Mouse (Mus musculus) hindbrain, embryonic 14.5 days (tissue): Measurements from ENCODE around the gene Apol8. TPM values are rescaled to one million over a fixed set of nuclear protein-coding genes. Genes with fewer than 3 reads are reported as not detected.

Source experiments
- ATAC-seq: fragments of 200-750 bp; cut with Nextera tagmentation; 2 replicates; pipeline ENCODE4 v1.8.0; 2017; ENCODE audit warnings: moderate number of reproducible peaks, mild to moderate bottlenecking, moderate TSS enrichment, moderate library complexity; ENCODE audit not compliant: low FRiP score
- DNase-seq: peaks from one replicate; pipeline ENCODE4 v3.0.0-alpha.2; 2015; ENCODE audit warnings: low spot score
- H3K27ac ChIP-seq: fragments of 300-500 bp; sonication (generic); 2 replicates; pipeline ENCODE4 v1.5.1; 2014; ENCODE audit warnings: mild to moderate bottlenecking, moderate library complexity
- H3K27me3 ChIP-seq: fragments of 300-500 bp; sonication (generic); 2 replicates; pipeline ENCODE4 v1.6.1; 2014; ENCODE audit warnings: mild to moderate bottlenecking, low read length, mixed read lengths; ENCODE audit not compliant: control insufficient read depth, insufficient read depth
- H3K36me3 ChIP-seq: fragments of 300-500 bp; sonication (generic); replicated peaks from 2 replicates; pipeline ENCODE4 v1.6.1; 2014; ENCODE audit not compliant: control insufficient read depth, insufficient read depth
- H3K4me1 ChIP-seq: fragments of 300-500 bp; sonication (generic); replicated peaks from 2 replicates; pipeline ENCODE4 v1.6.1; 2014; ENCODE audit warnings: antibody characterized with exemption, low read length, mixed read lengths; ENCODE audit not compliant: control insufficient read depth, insufficient read depth
- H3K4me2 ChIP-seq: fragments of 300-500 bp; sonication (generic); replicated peaks from 2 replicates; pipeline ENCODE4 v1.6.1; 2014; ENCODE audit warnings: mild to moderate bottlenecking, moderate library complexity
- H3K4me3 ChIP-seq: fragments of 300-500 bp; sonication (generic); replicated peaks from 2 replicates; pipeline ENCODE4 v1.5.1; 2014; ENCODE audit warnings: mild to moderate bottlenecking, low read length
- H3K9ac ChIP-seq: fragments of 300-500 bp; sonication (generic); 2 replicates; pipeline ENCODE4 v1.6.1; 2014
- H3K9me3 ChIP-seq: fragments of 300-500 bp; sonication (generic); 2 replicates; pipeline ENCODE4 v1.6.1; 2016; ENCODE audit warnings: low read length; ENCODE audit not compliant: control insufficient read depth
- WGBS: fragments of 180-500 bp; shearing (Covaris S2); extraction: QIAGEN DNeasy Blood & Tissue Kit; methylation state at CpG from one replicate; pipeline ENCODE4 v1.1.7; 2014; 5-methylcytosine and 5-hydroxymethylcytosine counted together
- polyA plus RNA-seq: library from polyadenylated mRNA; unstranded; fragments of >200 nt; fragmentation: Nextera tagmentation; extraction: Ambion mirVana; gene quantifications from 2 replicates; pipeline ENCODE4 v1.2.1, GENCODE M21; 2014

Apol8 gene
- polyA plus RNA-seq, result not detected in 2 replicates

- peaks cover 17% of the 10 kb centered on the region for H3K36me3 ChIP-seq
- 12% methylated on average over 9 of the region's 9 CpGs for WGBS
- no peaks in the 10 kb centered on the region for H3K4me1 ChIP-seq
- H3K4me2 ChIP-seq, result no peak within 1 kb of the TSS
- no peak for ATAC-seq
- no peaks in the 10 kb centered on the region for H3K27me3 ChIP-seq
- peak; percentile 66 for DNase-seq
- H3K9me3 ChIP-seq, result no peaks in the 10 kb centered on the region
- no peak within 1 kb of the TSS for H3K4me3 ChIP-seq
- no peak within 1 kb of the TSS for H3K9ac ChIP-seq
- H3K27ac ChIP-seq, result no peak within 1 kb of the TSS
Measured at GRCm38 (mm10) chr15:77756848-77757247, at the start of gene Apol8. Apol8 (minus strand) TSS chr15:77757003.

- Histone ChIP-seq H3K4me1 (peaks cover 6% of the 10 kb centered on the region), H3K36me3 (peaks cover 29% of the 10 kb centered on the region), H3K9ac (no peak overlapping the region), H3K4me2 (no peak overlapping the region), H3K9me3 (no peaks in the 10 kb centered on the region), H3K27ac (no peak overlapping the region), H3K27me3 (no peaks in the 10 kb centered on the region), H3K4me3 (no peak overlapping the region)
- 86% methylated on average over 4 of the region's 4 CpGs for WGBS
- ATAC-seq (no peak), DNase-seq (no peak)
Measured at GRCm38 (mm10) chr15:77805657-77806056, 48.9 kb upstream of the Apol8 start.

GRCm38 (mm10) chr15:77804949-77805348, 48.1 kb upstream of the Apol8 start:
- WGBS, result 90% methylated on average over 9 of the region's 9 CpGs
- no peak overlapping the region for H3K9ac ChIP-seq
- no peak for ATAC-seq
- H3K27me3 ChIP-seq, result no peaks in the 10 kb centered on the region
- DNase-seq, result no peak
- peaks cover 29% of the 10 kb centered on the region for H3K36me3 ChIP-seq
- no peak overlapping the region for H3K4me2 ChIP-seq
- H3K4me1 ChIP-seq, result no peaks in the 10 kb centered on the region
- no peaks in the 10 kb centered on the region for H3K9me3 ChIP-seq
- H3K4me3 ChIP-seq, result no peak overlapping the region
- no peak overlapping the region for H3K27ac ChIP-seq

- no peak for ATAC-seq
Measured at GRCm38 (mm10) chr15:77804460-77804859, 47.7 kb upstream of the Apol8 start.

GRCm38 (mm10) chr15:77803747-77804146, 46.9 kb upstream of the Apol8 start:
- 81% methylated on average over 3 of the region's 3 CpGs for WGBS
- Histone ChIP-seq H3K4me1 (peaks cover 6% of the 10 kb centered on the region; the same call in 1 of the 2 replicates), H3K9me3 (no peaks in the 10 kb centered on the region), H3K4me3 (no peak overlapping the region), H3K9ac (no peak overlapping the region), H3K36me3 (peaks cover 29% of the 10 kb centered on the region), H3K4me2 (no peak overlapping the region), H3K27me3 (no peaks in the 10 kb centered on the region), H3K27ac (no peak overlapping the region)
- DNase-seq (no peak), ATAC-seq (no peak)

More at GRCm38 (mm10) chr15:77804460-77804859, 47.7 kb upstream of the Apol8 start:
- no peak overlapping the region for H3K4me2 ChIP-seq
- no peak overlapping the region for H3K9ac ChIP-seq
- H3K27ac ChIP-seq, result no peak overlapping the region
- H3K4me3 ChIP-seq, result no peak overlapping the region
- H3K9me3 ChIP-seq, result no peaks in the 10 kb centered on the region
- peaks cover 29% of the 10 kb centered on the region for H3K36me3 ChIP-seq
- no peak for DNase-seq
- WGBS, result 96% methylated on average over 6 of the region's 6 CpGs
- no peaks in the 10 kb centered on the region for H3K4me1 ChIP-seq
- H3K27me3 ChIP-seq, result no peaks in the 10 kb centered on the region

GRCm38 (mm10) chr15:77802992-77803391, 46.2 kb upstream of the Apol8 start:
- Histone ChIP-seq H3K27me3 (no peaks in the 10 kb centered on the region), H3K9me3 (no peaks in the 10 kb centered on the region), H3K27ac (no peak overlapping the region), H3K4me1 (peaks cover 12% of the 10 kb centered on the region), H3K4me3 (no peak overlapping the region), H3K36me3 (peaks cover 28% of the 10 kb centered on the region), H3K9ac (no peak overlapping the region), H3K4me2 (no peak overlapping the region)
- ATAC-seq (no peak), DNase-seq (no peak)
- 90% methylated on average over 4 of the region's 4 CpGs for WGBS

- H3K9me3 ChIP-seq, result no peaks in the 10 kb centered on the region
- H3K4me2 ChIP-seq, result no peak overlapping the region
- H3K27ac ChIP-seq, result peak overlapping the region; percentile 23; the same call in 1 of the 2 replicates
- 82% methylated on average over 4 of the region's 4 CpGs for WGBS
- ATAC-seq (no peak), DNase-seq (no peak)
- no peak overlapping the region for H3K4me3 ChIP-seq
- no peaks in the 10 kb centered on the region for H3K27me3 ChIP-seq
- H3K9ac ChIP-seq, result no peak overlapping the region
- H3K36me3 ChIP-seq, result peaks cover 11% of the 10 kb centered on the region
- peaks cover 12% of the 10 kb centered on the region for H3K4me1 ChIP-seq
Measured at GRCm38 (mm10) chr15:77801188-77801587, 44.4 kb upstream of the Apol8 start.

- Histone ChIP-seq H3K4me2 (no peak overlapping the region), H3K27me3 (no peaks in the 10 kb centered on the region), H3K9ac (no peak overlapping the region), H3K36me3 (peaks cover 11% of the 10 kb centered on the region), H3K27ac (0 out of 2 replicates have a peak overlapping the region, but pooled peaks have one; percentile 23), H3K9me3 (no peaks in the 10 kb centered on the region), H3K4me3 (no peak overlapping the region), H3K4me1 (peaks cover 12% of the 10 kb centered on the region)
- DNase-seq (no peak), ATAC-seq (no peak)
Measured at GRCm38 (mm10) chr15:77800511-77800910, 43.7 kb upstream of the Apol8 start.

- peaks cover 11% of the 10 kb centered on the region for H3K36me3 ChIP-seq
- WGBS, result 87% methylated on average over 8 of the region's 8 CpGs
- H3K27ac ChIP-seq, result peak overlapping the region; percentile 68
- no peaks in the 10 kb centered on the region for H3K9me3 ChIP-seq
- peaks cover 12% of the 10 kb centered on the region for H3K4me1 ChIP-seq
- H3K27me3 ChIP-seq, result no peaks in the 10 kb centered on the region
- H3K4me3 ChIP-seq, result no peak overlapping the region
- no peak for ATAC-seq
- H3K9ac ChIP-seq, result peak overlapping the region; percentile 37; the same call in 1 of the 2 replicates
- no peak for DNase-seq
- H3K4me2 ChIP-seq, result no peak overlapping the region
Measured at GRCm38 (mm10) chr15:77799491-77800474, 43.0 kb upstream of the Apol8 start.
